Mouse (Mus musculus) neural tube, postnatal 0 days (tissue): ENCODE data around the gene Vps33a. TPM values are rescaled to one million over a fixed set of nuclear protein-coding genes. Genes with fewer than 3 reads are reported as not detected.

Source experiments
- microRNA-seq: library from miRNA; unstranded; fragments of <30 nt; microRNA quantifications from one replicate; pipeline ENCODE4, GENCODE M21; 2016
- polyA plus RNA-seq: library from polyadenylated mRNA; unstranded; fragments of >200 nt; fragmentation: Nextera tagmentation; extraction: Ambion mirVana; gene quantifications from 2 replicates; pipeline ENCODE4 v1.2.1, GENCODE M21; 2015

The Vps33a gene
- 26.4 and 29.9 TPM in 2 replicates for polyA plus RNA-seq

DNA sequence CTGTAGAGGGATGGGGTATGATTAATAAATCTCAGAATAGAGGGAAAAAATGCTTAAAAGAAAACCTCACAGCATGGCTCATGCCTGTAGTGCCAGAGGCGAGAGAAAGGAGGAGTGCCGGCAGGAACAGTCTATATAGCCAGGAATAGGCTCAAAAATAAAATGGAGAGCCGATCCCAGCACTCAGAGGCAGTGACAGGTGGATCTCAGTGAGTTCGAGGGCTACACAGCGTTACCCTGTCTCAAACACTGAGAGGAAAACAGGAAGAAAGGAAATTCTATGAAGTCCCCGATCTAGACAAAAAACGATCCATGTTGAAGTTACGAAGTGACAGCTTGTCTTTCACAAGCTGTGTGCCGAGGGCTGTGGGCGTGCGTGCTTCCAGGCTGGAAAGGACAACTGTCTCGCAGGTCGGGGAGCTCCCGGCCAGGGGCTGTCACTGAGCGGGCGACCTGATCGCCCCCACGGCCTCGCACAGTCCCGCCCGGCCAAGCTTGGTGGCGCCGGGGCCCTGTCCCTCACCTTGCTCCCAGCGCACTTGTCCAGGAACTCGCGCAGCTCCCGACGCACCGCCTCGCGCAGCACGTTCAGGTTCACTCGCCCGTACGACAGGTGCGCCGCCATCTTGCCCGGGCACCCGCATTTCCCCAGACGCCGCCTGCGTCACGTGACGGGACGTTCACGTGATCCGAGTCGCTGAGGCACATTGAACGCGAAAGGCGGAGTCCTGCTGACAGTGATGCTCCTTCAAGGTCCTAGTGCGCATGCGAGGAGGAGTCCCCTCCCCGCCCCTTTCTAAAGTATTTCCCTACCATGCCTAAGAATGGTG is at the start of gene Vps33a:
Vps33a (minus strand) TSS at position 682 of the 830 bp plus-strand sequence.

DNA sequence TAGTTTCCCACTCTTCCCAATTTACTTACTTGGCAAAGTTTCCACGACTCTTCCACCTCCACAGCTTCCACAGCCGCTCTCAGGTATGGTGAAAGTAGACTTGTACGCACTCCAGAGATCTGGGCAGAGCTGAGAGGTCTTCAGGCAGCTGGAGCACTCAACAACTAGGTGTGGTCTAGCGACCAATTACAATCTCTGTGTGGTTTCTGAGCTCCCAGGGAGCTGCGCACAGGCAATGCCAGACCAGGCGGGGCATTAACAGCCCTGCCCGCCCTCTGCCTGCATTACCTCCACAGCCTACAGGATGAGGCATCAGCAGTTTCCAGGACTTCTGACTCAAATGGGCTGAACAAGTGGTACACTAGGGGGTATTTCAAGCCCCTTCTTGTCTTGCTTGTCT is 47.6 kb downstream of the Vps33a start, which contains the start of gene Gm49027:
Gm49027 (minus strand) TSS at position 208 of the 400 bp plus-strand sequence.

DNA sequence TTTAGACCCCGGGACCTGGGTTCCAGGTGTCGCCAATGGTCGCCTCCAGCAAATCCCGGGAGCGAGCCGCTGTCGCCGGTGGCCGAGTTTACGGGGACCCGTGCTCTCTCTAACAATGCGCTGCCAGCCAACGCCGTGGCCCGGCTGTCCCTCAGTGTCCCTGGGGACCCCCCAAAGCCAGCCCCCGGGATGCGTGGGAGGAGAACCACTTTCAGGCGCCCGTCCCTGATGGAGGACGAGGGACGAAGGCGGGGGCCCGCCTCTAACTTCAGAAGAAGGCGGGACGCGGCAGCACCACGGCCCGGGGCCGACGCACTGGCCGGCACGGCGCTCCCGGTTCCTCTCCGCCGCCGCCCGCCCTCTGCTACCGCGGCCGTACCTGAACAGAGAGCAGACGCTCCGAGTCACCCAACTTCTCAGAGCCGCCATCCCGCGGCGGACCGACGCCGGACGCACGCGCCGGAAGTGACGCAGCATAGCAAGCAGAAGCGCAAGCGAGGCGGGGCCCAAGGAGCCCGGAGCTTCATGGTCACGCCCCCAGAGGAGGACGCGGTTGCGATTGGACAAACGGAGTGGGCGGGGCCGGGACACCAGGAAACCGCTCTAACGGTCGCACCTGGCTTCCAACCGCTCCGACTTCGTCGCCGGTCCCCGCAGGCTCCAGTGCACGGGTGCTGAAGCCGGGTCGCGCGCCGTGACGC is 49.0 kb downstream of the Vps33a start, which contains the start of gene Diablo:
Diablo (minus strand) TSS at position 485 of the 701 bp plus-strand sequence.

GRCm38 (mm10) chr5:123510160-123510559 is 62.7 kb downstream of the Vps33a start, which contains the start of gene B3gnt4:
Gene B3gnt4, plus strand, starts transcription at chr5:123510460.

DNA sequence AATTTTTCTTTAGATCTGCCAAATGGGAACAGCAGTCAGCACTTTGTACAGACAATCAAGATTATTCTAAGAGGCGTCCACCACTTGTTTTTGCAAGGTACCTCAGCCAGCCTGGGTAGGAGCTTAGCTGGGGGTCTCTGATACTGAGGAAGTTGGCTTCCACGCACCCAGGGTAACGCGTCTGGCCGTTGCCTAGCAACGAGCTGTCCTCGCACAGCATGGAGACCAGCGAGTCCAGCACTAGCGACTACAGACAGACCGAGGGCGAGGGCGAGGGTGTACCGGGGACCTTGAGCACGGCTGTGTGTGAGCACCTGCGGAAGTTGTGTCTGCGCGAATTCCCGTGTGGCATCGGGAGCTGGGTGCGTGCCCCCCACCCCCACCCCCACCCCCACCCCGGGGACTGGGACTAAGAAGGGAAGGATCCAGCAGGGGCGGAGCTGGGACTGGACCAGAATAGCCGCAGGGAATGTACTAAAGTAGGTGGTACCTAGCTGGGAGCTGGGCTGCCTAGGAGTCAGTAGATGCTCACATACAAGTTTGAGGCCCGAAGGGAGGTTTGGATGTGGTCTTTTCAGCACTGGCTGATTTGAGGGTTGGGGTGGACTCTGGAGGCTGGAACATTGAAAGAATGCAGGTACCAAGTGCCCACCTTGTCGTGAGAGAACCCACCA is 83.6 kb downstream of the Vps33a start, which contains the start of the genes Lrrc43 and Il31:
Lrrc43 (plus strand) TSS at position 194 of the 674 bp plus-strand sequence.
Il31 (minus strand) TSS at position 378 of the 674 bp plus-strand sequence.

Small RNA genes lying within 50 kb of the gene (microRNA-seq; reads per million reads assigned to microRNA genes)
- gene Mir7647: 1.5 reads per million

Other genes with a start within 250 kb of the Vps33a start
- gene Bcl7a, start 229.2 kb downstream of the Vps33a start, polyA plus RNA-seq: 21.6 and 23.0 TPM in 2 replicates
- 15.7 and 17.1 TPM in 2 replicates for gene Mlxip, start 178.2 kb downstream of the Vps33a start, polyA plus RNA-seq
- gene Lrrc43, start 83.7 kb downstream of the Vps33a start, polyA plus RNA-seq: 1.3 and 1.6 TPM in 2 replicates
- gene Il31, start 83.5 kb downstream of the Vps33a start, polyA plus RNA-seq: not detected in 2 replicates
- 1.1 and 1.6 TPM in 2 replicates for gene B3gnt4, start 62.6 kb downstream of the Vps33a start, polyA plus RNA-seq
- gene Diablo, start 48.9 kb downstream of the Vps33a start, polyA plus RNA-seq: 87.9 and 97.2 TPM in 2 replicates
- gene Gm49027, start 47.5 kb downstream of the Vps33a start, polyA plus RNA-seq: 0.28 and 2.2 TPM in 2 replicates
- gene Clip1, start 111.6 kb upstream of the Vps33a start, polyA plus RNA-seq: 66.6 and 76.1 TPM in 2 replicates
- gene Zcchc8, start 148.1 kb upstream of the Vps33a start, polyA plus RNA-seq: 40.5 and 43.8 TPM in 2 replicates
- 104 TPM in 2 replicates for gene Rsrc2, start 176.4 kb upstream of the Vps33a start, polyA plus RNA-seq
- gene Kntc1, start 176.7 kb upstream of the Vps33a start, polyA plus RNA-seq: 3.9 TPM in 2 replicates